Mouse (Mus musculus): ENCODE measurements around the gene Otulin.

GRCm38 (mm10) chr15:27619683-27620082 is 10.8 kb downstream of the Otulin start:
- TF ChIP-seq CTCF (IDR thresholded peaks at IDR 0.05) (no peak), EP300 (IDR thresholded peaks at IDR 0.05) (no peak)

All from lung, postnatal 0 days (tissue).